Mouse (Mus musculus) E14TG2a.4 (cell line): ENCODE measurements at regions not wholly inside any gene's neighbourhood (a gene's known extent, or its start where the extent isn't known, plus 50 kb on each side); places are given as distances from the start of the nearest gene placed in this dataset.

ENCODE experiments used
- CTCF ChIP-seq: conservative IDR thresholded peaks from 2 replicates; pipeline ENCODE4 v1.5.1; 2014; ENCODE audit warnings: low read length
- POU5F1 ChIP-seq: IDR thresholded peaks from 2 replicates; pipeline ENCODE4 v1.6.1; 2014; ENCODE audit warnings: low read length, borderline replicate concordance

DNA sequence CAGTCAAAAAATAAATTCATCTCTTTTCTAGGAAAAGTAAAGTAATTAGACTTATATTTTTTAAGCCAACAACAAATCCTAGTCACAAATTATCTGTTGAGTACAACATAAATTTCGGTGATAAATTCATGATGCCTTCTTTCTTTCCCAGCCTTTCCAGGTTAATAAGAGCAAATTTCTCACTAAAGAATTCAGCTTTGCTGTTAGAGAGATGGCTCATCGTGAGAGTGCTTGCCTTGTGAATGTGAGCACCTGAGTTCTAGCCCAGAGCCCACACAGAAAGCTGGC, 125.2 kb upstream of the Intu start:
- TF ChIP-seq CTCF (no peak), POU5F1 (no peak)
